ENCODE assay signal across 23 mouse cellular contexts in genomic region chr5:36298049-36298448, GRCm38 (mm10).
DNase-seq lines count a peak whose midpoint lies in the region; ATAC-seq and TF ChIP-seq lines count a peak whose summit lies in the region.
"Had no signal": no experiment of that assay in that cellular context is flagged by ENCODE, and none has a peak within 500 bp of the region (broad histone marks: within the 10 kb centered on the region; RNA-seq: fewer than 3 reads in every experiment).

No protein-coding gene starts in this region.

- H3K9ac ChIP-seq in midbrain, embryonic 11.5 days (ENCODE audit: low read length), result no peak overlapping the region
- no peak overlapping the region for H3K9ac ChIP-seq in midbrain, postnatal 0 days (replicated peaks; ENCODE audit: low read length, poor library complexity, severe bottlenecking)
- H3K9ac ChIP-seq in liver, embryonic 16.5 days (ENCODE audit: low read depth, low read length), result no peak overlapping the region
- H3K9ac ChIP-seq: hindbrain, embryonic 12.5 days; limb, embryonic 12.5 days; lung, embryonic 15.5 days; stomach, embryonic 15.5 days had no signal

- no peak overlapping the region for H3K4me2 ChIP-seq in midbrain, embryonic 11.5 days
- no peak overlapping the region for H3K4me2 ChIP-seq in midbrain, postnatal 0 days (ENCODE audit: low read depth, low read length, poor library complexity, severe bottlenecking)
- H3K4me2 ChIP-seq in liver, embryonic 16.5 days (ENCODE audit: low read depth, low read length), result no peak overlapping the region
- H3K4me2 ChIP-seq: hindbrain, embryonic 12.5 days; limb, embryonic 12.5 days; lung, embryonic 15.5 days; stomach, embryonic 15.5 days had no signal

- H3K36me3 ChIP-seq in midbrain, embryonic 11.5 days (ENCODE audit: control insufficient read depth, insufficient read depth, low read length), result no peaks in the 10 kb centered on the region
- H3K36me3 ChIP-seq in midbrain, postnatal 0 days (ENCODE audit: insufficient read depth, low read length), result no peaks in the 10 kb centered on the region
- H3K36me3 ChIP-seq in liver, embryonic 16.5 days (ENCODE audit: control insufficient read depth, insufficient read depth), result no peaks in the 10 kb centered on the region
- H3K36me3 ChIP-seq: forebrain, embryonic 10.5 days; hindbrain, embryonic 12.5 days; limb, embryonic 12.5 days; lung, embryonic 15.5 days; stomach, embryonic 15.5 days had no signal

- H3K9me3 ChIP-seq in midbrain, embryonic 11.5 days (ENCODE audit: control insufficient read depth, low read length), result no peaks in the 10 kb centered on the region
- H3K9me3 ChIP-seq in midbrain, postnatal 0 days (ENCODE audit: low read length), result no peaks in the 10 kb centered on the region
- no peaks in the 10 kb centered on the region for H3K9me3 ChIP-seq in liver, embryonic 16.5 days (replicated peaks; ENCODE audit: control insufficient read depth, low read length)
- H3K9me3 ChIP-seq: forebrain, embryonic 10.5 days; hindbrain, embryonic 12.5 days; limb, embryonic 12.5 days; lung, embryonic 15.5 days; stomach, embryonic 15.5 days had no signal

- WGBS in midbrain, embryonic 11.5 days, result 88% methylated on average over 4 of the region's 4 CpGs
- 64% methylated on average over 4 of the region's 4 CpGs for WGBS in midbrain, postnatal 0 days
- 34% methylated on average over 4 of the region's 4 CpGs for WGBS in liver, embryonic 16.5 days (ENCODE audit: insufficient replicate concordance)

- no peak for ATAC-seq in midbrain, embryonic 11.5 days (ENCODE audit: low FRiP score)
- no peak for ATAC-seq in midbrain, postnatal 0 days (ENCODE audit: low FRiP score)
- peak; percentile 68 for ATAC-seq in liver, embryonic 16.5 days (ENCODE audit: low read depth)
- ATAC-seq in megakaryocyte progenitor cell, adult 5-6 weeks (replicated peaks; ENCODE audit: poor library complexity), result no peak
- ATAC-seq: forebrain, embryonic 16.5 days had no signal

- no peak overlapping the region for H3K27ac ChIP-seq in midbrain, embryonic 11.5 days (ENCODE audit: low read depth, low read length)
- H3K27ac ChIP-seq in midbrain, postnatal 0 days (ENCODE audit: low read depth, low read length), result no peak overlapping the region
- no peak overlapping the region for H3K27ac ChIP-seq in liver, embryonic 16.5 days (ENCODE audit: low read length)
- H3K27ac ChIP-seq: forebrain, embryonic 10.5 days; hindbrain, embryonic 12.5 days; kidney, postnatal 0 days; layer of hippocampus, adult 2 months; limb, embryonic 12.5 days; lung, embryonic 15.5 days; stomach, embryonic 15.5 days had no signal

- no peak for TF ChIP-seq CTCF in midbrain, postnatal 0 days (IDR thresholded peaks at IDR 0.05)

- H3K4me3 ChIP-seq in midbrain, embryonic 11.5 days (ENCODE audit: low read depth, low read length), result no peak overlapping the region
- no peak overlapping the region for H3K4me3 ChIP-seq in midbrain, postnatal 0 days (ENCODE audit: low read depth, low read length)
- H3K4me3 ChIP-seq in liver, embryonic 16.5 days (ENCODE audit: low read depth, low read length), result no peak overlapping the region
- H3K4me3 ChIP-seq: forebrain, embryonic 10.5 days; hindbrain, embryonic 12.5 days; layer of hippocampus, adult 2 months; limb, embryonic 12.5 days; lung, embryonic 15.5 days; stomach, embryonic 15.5 days had no signal

- no peaks in the 10 kb centered on the region for H3K4me1 ChIP-seq in midbrain, embryonic 11.5 days (ENCODE audit: control insufficient read depth, insufficient read depth, low read length)
- H3K4me1 ChIP-seq in midbrain, postnatal 0 days (ENCODE audit: insufficient read depth, low read length), result no peaks in the 10 kb centered on the region
- peaks cover 6% of the 10 kb centered on the region for H3K4me1 ChIP-seq in liver, embryonic 16.5 days (ENCODE audit: control insufficient read depth, low read depth, low read length)

- peak; percentile 32 for DNase-seq in kidney, postnatal 10 days
- no peak for DNase-seq in kidney, postnatal 25 days
- DNase-seq in midbrain, embryonic 11.5 days (ENCODE audit: low spot score, missing footprints), result peak; percentile 53
- no peak for DNase-seq in midbrain, postnatal 0 days (ENCODE audit: low spot score)
- DNase-seq in neural tube, embryonic 10.5 days (ENCODE audit: extremely low spot score, low spot score), result no peak
- DNase-seq: adrenal gland, adult 2 months; cerebellum, adult 11 months; cerebellum, adult 9-11 months; gastrocnemius, postnatal 14 days; heart, adult 11 months; kidney, adult 18-20 months; layer of hippocampus, postnatal 36 days; thymus, postnatal 25 days had no signal

- H3K27me3 ChIP-seq in midbrain, embryonic 11.5 days (ENCODE audit: control insufficient read depth, insufficient read depth, low read length), result no peaks in the 10 kb centered on the region
- no peaks in the 10 kb centered on the region for H3K27me3 ChIP-seq in midbrain, postnatal 0 days (ENCODE audit: insufficient read depth, low read length)
- no peaks in the 10 kb centered on the region for H3K27me3 ChIP-seq in liver, embryonic 16.5 days (ENCODE audit: control insufficient read depth, insufficient read depth, low read depth, low read length)
- H3K27me3 ChIP-seq: hindbrain, embryonic 12.5 days; limb, embryonic 12.5 days; lung, embryonic 15.5 days; stomach, embryonic 15.5 days had no signal

Comparison
In these comparisons a context has a peak if more than half of its experiments do, and no peak if none do; other contexts are left out.
1. DNase-seq: peak in kidney, postnatal 10 days (single experiment) and midbrain, embryonic 11.5 days (single experiment); none in kidney, postnatal 25 days (0 of 2), midbrain, postnatal 0 days (single experiment) and neural tube, embryonic 10.5 days (single experiment).